Mouse (Mus musculus) E14TG2a.4 (cell line): Measurements from ENCODE around the gene Eml6.

ENCODE experiments used
- H3K27me3 ChIP-seq: 2 replicates; pipeline ENCODE4 v1.6.1; 2014; ENCODE audit warnings: low read length, control low read depth; ENCODE audit not compliant: insufficient read depth
- H3K36me3 ChIP-seq: 2 replicates; pipeline ENCODE4 v1.6.1; 2014; ENCODE audit warnings: low read length, control low read depth; ENCODE audit not compliant: insufficient read depth
- H3K4me1 ChIP-seq: replicated peaks from 2 replicates; pipeline ENCODE4 v1.6.1; 2014; ENCODE audit warnings: low read depth, low read length, control low read depth
- H3K4me3 ChIP-seq: replicated peaks from 2 replicates; pipeline ENCODE4 v1.5.1; 2014; ENCODE audit warnings: mild to moderate bottlenecking, low read length
- H3K9me3 ChIP-seq: 2 replicates; pipeline ENCODE4 v1.6.1; 2014; ENCODE audit warnings: low read length, control low read depth
- CTCF ChIP-seq: conservative IDR thresholded peaks from 2 replicates; pipeline ENCODE4 v1.5.1; 2014; ENCODE audit warnings: low read length
- NANOG ChIP-seq: IDR thresholded peaks from 2 replicates; pipeline ENCODE4 v1.6.1; 2014; ENCODE audit warnings: borderline replicate concordance, low read length, mixed read lengths
- POU5F1 ChIP-seq: IDR thresholded peaks from 2 replicates; pipeline ENCODE4 v1.6.1; 2014; ENCODE audit warnings: low read length, borderline replicate concordance

Eml6 gene

DNA sequence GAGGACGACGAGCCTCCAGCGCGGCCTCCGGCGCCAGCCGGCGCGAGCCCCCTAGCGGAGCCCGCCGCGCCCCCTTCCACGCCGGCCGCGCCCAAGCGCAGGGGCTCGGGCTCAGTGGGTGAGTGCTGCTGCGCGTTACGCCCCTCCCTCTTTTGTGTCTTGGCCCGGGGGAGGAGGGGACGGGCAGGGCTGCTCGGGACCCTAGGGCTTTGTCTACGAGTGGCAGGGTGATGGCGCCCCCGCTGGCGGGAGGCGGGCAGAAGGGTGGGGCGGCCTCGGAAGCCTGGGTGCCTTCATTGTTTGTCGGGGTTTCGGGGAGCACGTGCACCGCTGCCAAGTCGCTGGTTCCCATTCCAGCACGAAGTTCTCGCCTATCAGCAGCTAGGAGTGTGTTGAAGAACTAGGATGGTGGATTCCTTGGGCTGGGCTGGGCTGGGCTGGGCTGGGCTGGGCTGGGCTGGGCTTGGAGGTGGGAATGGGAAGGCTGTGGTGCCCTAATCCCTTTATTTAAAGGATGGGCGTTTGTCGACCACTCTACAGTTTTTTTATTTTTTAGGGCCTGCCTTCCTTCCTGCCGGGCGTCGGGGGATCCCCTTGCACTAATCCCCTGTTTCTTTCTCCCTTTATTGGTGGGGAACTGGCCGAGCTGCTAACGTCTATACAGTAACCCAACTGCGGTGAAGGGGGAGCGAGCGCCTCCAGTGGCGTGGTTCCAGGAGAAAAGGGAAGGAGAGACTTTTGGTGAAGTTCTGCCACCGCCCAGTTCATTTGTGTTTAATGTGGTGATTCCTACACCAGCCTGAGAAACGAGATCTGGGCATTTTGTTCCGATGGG is 332.0 kb downstream of the Eml6 start:
- Histone ChIP-seq H3K4me3 (peak overlapping the region; percentile 98), H3K9me3 (no peaks in the 10 kb centered on the region), H3K4me1 (peaks cover 57% of the 10 kb centered on the region), H3K27me3 (no peaks in the 10 kb centered on the region), H3K36me3 (peaks cover 36% of the 10 kb centered on the region)
- TF ChIP-seq CTCF: peak; percentile 45
- TF ChIP-seq NANOG: no peak
- no peak for TF ChIP-seq POU5F1
